Mouse (Mus musculus): ENCODE data around the gene Zscan2. TPM values are rescaled to one million over a fixed set of nuclear protein-coding genes. Genes with fewer than 3 reads are reported as not detected.

Gene Zscan2
- total and polyA plus RNA-seq, 2 experiments: 1.6 to 3.0 TPM

GRCm38 (mm10) chr7:80893086-80893752 lies 32.5 kb downstream of the Zscan2 start:
- TF ChIP-seq POLR2A (IDR thresholded peaks at IDR 0.05; ENCODE audit: extremely low read depth, insufficient read depth, low read length) (no peak), CTCF (IDR thresholded peaks at IDR 0.05; ENCODE audit: low read depth, low read length) (no peak)
- Histone ChIP-seq H3K36me3 (ENCODE audit: control insufficient read depth, insufficient read depth, low read length) (peaks cover 12% of the 10 kb centered on the region; the same call in 1 of the 2 replicates), H3K9ac (ENCODE audit: low read depth, low read length) (no peak overlapping the region), H3K79me2 (ENCODE audit: control insufficient read depth, insufficient read depth, low read length) (no peaks in the 10 kb centered on the region), H3K27ac (replicated peaks; ENCODE audit: insufficient read depth, low read depth, low read length) (no peak overlapping the region), H3K27me3 (ENCODE audit: control insufficient read depth, insufficient read depth, low read length) (no peaks in the 10 kb centered on the region), H3K4me3 (ENCODE audit: insufficient read depth, low read depth, low read length) (no peak overlapping the region), H3K4me1 (ENCODE audit: control insufficient read depth, insufficient read depth, low read length) (peaks cover 9% of the 10 kb centered on the region)
- WGBS: 94% methylated on average over 15 of the region's 15 CpGs
- no peak for DNase-seq (ENCODE audit: extremely low read depth, low read depth, low spot score)

GRCm38 (mm10) chr7:80893753-80894129 lies 33.0 kb downstream of the Zscan2 start:
- Histone ChIP-seq H3K36me3 (ENCODE audit: control insufficient read depth, insufficient read depth, low read length) (peaks cover 12% of the 10 kb centered on the region; the same call in 1 of the 2 replicates), H3K27ac (replicated peaks; ENCODE audit: insufficient read depth, low read depth, low read length) (no peak overlapping the region), H3K27me3 (ENCODE audit: control insufficient read depth, insufficient read depth, low read length) (no peaks in the 10 kb centered on the region), H3K4me1 (ENCODE audit: control insufficient read depth, insufficient read depth, low read length) (peaks cover 10% of the 10 kb centered on the region), H3K9ac (ENCODE audit: low read depth, low read length) (no peak overlapping the region), H3K79me2 (ENCODE audit: control insufficient read depth, insufficient read depth, low read length) (no peaks in the 10 kb centered on the region), H3K4me3 (ENCODE audit: insufficient read depth, low read depth, low read length) (no peak overlapping the region)
- WGBS: 74% methylated on average over 6 of the region's 6 CpGs
- no peak for TF ChIP-seq CTCF (IDR thresholded peaks at IDR 0.05; ENCODE audit: low read depth, low read length)
- TF ChIP-seq POLR2A (IDR thresholded peaks at IDR 0.05; ENCODE audit: extremely low read depth, insufficient read depth, low read length): no peak
- DNase-seq (ENCODE audit: extremely low read depth, low read depth, low spot score): no peak

GRCm38 (mm10) chr7:80894196-80894595 lies 33.5 kb downstream of the Zscan2 start:
- no peak overlapping the region for H3K27ac ChIP-seq (replicated peaks; ENCODE audit: insufficient read depth, low read depth, low read length)
- peaks cover 10% of the 10 kb centered on the region for H3K4me1 ChIP-seq (ENCODE audit: control insufficient read depth, insufficient read depth, low read length)
- WGBS: 79% methylated on average over 7 of the region's 7 CpGs
- DNase-seq (ENCODE audit: extremely low read depth, low read depth, low spot score): no peak
- TF ChIP-seq CTCF (IDR thresholded peaks at IDR 0.05; ENCODE audit: low read depth, low read length) (no peak), POLR2A (IDR thresholded peaks at IDR 0.05; ENCODE audit: extremely low read depth, insufficient read depth, low read length) (no peak)
- H3K9ac ChIP-seq (ENCODE audit: low read depth, low read length): no peak overlapping the region
- H3K27me3 ChIP-seq (ENCODE audit: control insufficient read depth, insufficient read depth, low read length): no peaks in the 10 kb centered on the region
- peaks cover 12% of the 10 kb centered on the region; the same call in 1 of the 2 replicates for H3K36me3 ChIP-seq (ENCODE audit: control insufficient read depth, insufficient read depth, low read length)
- no peaks in the 10 kb centered on the region for H3K79me2 ChIP-seq (ENCODE audit: control insufficient read depth, insufficient read depth, low read length)
- no peak overlapping the region for H3K4me3 ChIP-seq (ENCODE audit: insufficient read depth, low read depth, low read length)

- no peak for TF ChIP-seq CTCF (IDR thresholded peaks at IDR 0.05; ENCODE audit: low read depth, low read length)
- no peak for TF ChIP-seq POLR2A (IDR thresholded peaks at IDR 0.05; ENCODE audit: extremely low read depth, insufficient read depth, low read length)
- Histone ChIP-seq H3K4me1 (ENCODE audit: control insufficient read depth, insufficient read depth, low read length) (peaks cover 10% of the 10 kb centered on the region), H3K36me3 (ENCODE audit: control insufficient read depth, insufficient read depth, low read length) (peaks cover 12% of the 10 kb centered on the region; the same call in 1 of the 2 replicates)
Measured at GRCm38 (mm10) chr7:80894815-80895519, 34.2 kb downstream of the Zscan2 start.

GRCm38 (mm10) chr7:80897134-80897533 lies 36.4 kb downstream of the Zscan2 start:
- H3K79me2 ChIP-seq (ENCODE audit: control insufficient read depth, insufficient read depth, low read length): no peaks in the 10 kb centered on the region
- 89% methylated on average over 7 of the region's 7 CpGs for WGBS
- no peak overlapping the region for H3K4me3 ChIP-seq (ENCODE audit: insufficient read depth, low read depth, low read length)
- H3K36me3 ChIP-seq (ENCODE audit: control insufficient read depth, insufficient read depth, low read length): peaks cover 5% of the 10 kb centered on the region; the same call in 1 of the 2 replicates
- H3K27me3 ChIP-seq (ENCODE audit: control insufficient read depth, insufficient read depth, low read length): no peaks in the 10 kb centered on the region
- peak overlapping the region; percentile 23; the same call in 1 of the 2 replicates for H3K9ac ChIP-seq (ENCODE audit: low read depth, low read length)
- no peak for DNase-seq (ENCODE audit: extremely low read depth, low read depth, low spot score)
- peaks cover 16% of the 10 kb centered on the region for H3K4me1 ChIP-seq (ENCODE audit: control insufficient read depth, insufficient read depth, low read length)
- peak overlapping the region; percentile 75 for H3K27ac ChIP-seq (replicated peaks; ENCODE audit: insufficient read depth, low read depth, low read length)
- no peak for TF ChIP-seq CTCF (IDR thresholded peaks at IDR 0.05; ENCODE audit: low read depth, low read length)
- TF ChIP-seq POLR2A (IDR thresholded peaks at IDR 0.05; ENCODE audit: extremely low read depth, insufficient read depth, low read length): no peak

More at GRCm38 (mm10) chr7:80894815-80895519, 34.2 kb downstream of the Zscan2 start:
- H3K9ac ChIP-seq (ENCODE audit: low read depth, low read length): no peak overlapping the region
- WGBS: 97% methylated on average over 14 of the region's 14 CpGs
- H3K79me2 ChIP-seq (ENCODE audit: control insufficient read depth, insufficient read depth, low read length): no peaks in the 10 kb centered on the region
- H3K27ac ChIP-seq (replicated peaks; ENCODE audit: insufficient read depth, low read depth, low read length): no peak overlapping the region
- H3K27me3 ChIP-seq (ENCODE audit: control insufficient read depth, insufficient read depth, low read length): no peaks in the 10 kb centered on the region
- H3K4me3 ChIP-seq (ENCODE audit: insufficient read depth, low read depth, low read length): no peak overlapping the region
- DNase-seq (ENCODE audit: extremely low read depth, low read depth, low spot score): no peak
